Mouse (Mus musculus) kidney, adult 11 months (tissue): Measurements from ENCODE around the gene Zbtb9.
A peak's percentile ranks its signal among the peaks of the same experiment; 100 is the strongest.

ENCODE experiments used
- DNase-seq: peaks from one replicate; pipeline ENCODE4 v3.0.0; 2022

Zbtb9 gene

GRCm38 (mm10) chr17:26948316-26949050 lies 24.5 kb upstream of the Zbtb9 start:
- DNase-seq = peak; percentile 54

GRCm38 (mm10) chr17:26949051-26949577 lies 23.9 kb upstream of the Zbtb9 start:
- DNase-seq = peak; percentile 57

- no peak for DNase-seq
Observed at GRCm38 (mm10) chr17:26949866-26950265, 23.1 kb upstream of the Zbtb9 start.

GRCm38 (mm10) chr17:26950560-26951288 lies 22.2 kb upstream of the Zbtb9 start:
- DNase-seq = no peak

- DNase-seq = peak; percentile 51
Observed at GRCm38 (mm10) chr17:26951406-26951805, 21.6 kb upstream of the Zbtb9 start.

GRCm38 (mm10) chr17:26951952-26952877 lies 20.8 kb upstream of the Zbtb9 start:
- no peak for DNase-seq

- no peak for DNase-seq
Observed at GRCm38 (mm10) chr17:26953201-26953600, 19.8 kb upstream of the Zbtb9 start.

- DNase-seq = no peak
Observed at GRCm38 (mm10) chr17:26953726-26954125, 19.2 kb upstream of the Zbtb9 start.

- DNase-seq = no peak
Observed at GRCm38 (mm10) chr17:26956309-26956708, 16.7 kb upstream of the Zbtb9 start.

- no peak for DNase-seq
Observed at GRCm38 (mm10) chr17:26956895-26957294, 16.1 kb upstream of the Zbtb9 start.

- DNase-seq = no peak
Observed at GRCm38 (mm10) chr17:26957872-26958271, 15.1 kb upstream of the Zbtb9 start.

- no peak for DNase-seq
Observed at GRCm38 (mm10) chr17:26958880-26959279, 14.1 kb upstream of the Zbtb9 start.

GRCm38 (mm10) chr17:26959815-26960214 lies 13.2 kb upstream of the Zbtb9 start:
- DNase-seq = no peak

GRCm38 (mm10) chr17:26961572-26962240 lies 11.3 kb upstream of the Zbtb9 start:
- DNase-seq = no peak

- no peak for DNase-seq
Observed at GRCm38 (mm10) chr17:26966993-26967392, 6.0 kb upstream of the Zbtb9 start.

- DNase-seq = no peak
Observed at GRCm38 (mm10) chr17:26967477-26967876, 5.5 kb upstream of the Zbtb9 start.

- DNase-seq = no peak
Observed at GRCm38 (mm10) chr17:26968200-26968611, 4.8 kb upstream of the Zbtb9 start.

GRCm38 (mm10) chr17:26969257-26969656 lies 3.7 kb upstream of the Zbtb9 start:
- DNase-seq = no peak

- DNase-seq = no peak
Observed at GRCm38 (mm10) chr17:26970221-26970620, 2.7 kb upstream of the Zbtb9 start.

GRCm38 (mm10) chr17:26971247-26971905 lies 1.6 kb upstream of the Zbtb9 start:
- no peak for DNase-seq

GRCm38 (mm10) chr17:26972107-26972506 lies 860 bp upstream of the Zbtb9 start:
- DNase-seq = no peak

- no peak for DNase-seq
Observed at GRCm38 (mm10) chr17:26974547-26974946, 1.6 kb downstream of the Zbtb9 start.
